In the genomic region with DNA sequence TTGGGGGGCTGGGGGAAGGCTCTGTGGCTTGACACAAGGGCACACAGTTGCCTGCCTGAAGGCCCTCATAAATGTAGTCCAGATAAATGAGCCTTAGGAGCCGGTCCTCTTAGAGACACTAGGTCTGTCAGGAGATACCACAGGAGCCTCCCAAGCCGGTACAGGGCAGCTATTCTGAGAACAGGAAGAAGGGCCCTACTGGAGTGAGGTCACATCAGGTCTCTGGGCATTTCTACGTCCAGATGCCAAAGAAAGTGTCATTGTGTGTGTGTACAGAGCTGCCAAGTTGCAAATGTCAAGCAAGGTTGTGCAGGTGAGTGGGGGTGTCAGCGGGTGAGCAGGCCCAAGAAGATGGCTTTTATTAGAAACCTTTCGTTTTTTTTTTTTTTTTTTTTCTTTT, we compare ENCODE assay signal across 23 mouse cellular contexts. TPM values are rescaled to one million over a fixed set of nuclear protein-coding genes. Genes with fewer than 3 reads are reported as not detected.
DNase-seq lines count a peak whose midpoint lies in the region; ATAC-seq and TF ChIP-seq lines count a peak whose summit lies in the region.
"Had no signal": no experiment of that assay in that cellular context is flagged by ENCODE, and none has a peak within 500 bp of the region (broad histone marks: within the 10 kb centered on the region; RNA-seq: fewer than 3 reads in every experiment).

No protein-coding gene starts in this region.

- 55% methylated on average over 5 of the region's 5 CpGs for whole genome bisulfite sequencing in kidney, adult 2 months
- 50% methylated on average over 5 of the region's 5 CpGs for WGBS in kidney, embryonic 14.5 days
- 31% methylated on average over 5 of the region's 5 CpGs for WGBS in heart, postnatal 0 days

- peak; percentile 67 for DNase-seq in gastrocnemius, adult 2 months
- DNase-seq in gastrocnemius, postnatal 4 days (ENCODE audit: low spot score in 2 of 2) = no peak
- peak; percentile 73 for DNase-seq in kidney, adult 2 months
- DNase-seq in CH12.LX (ENCODE audit: extremely low read depth) = no peak
- no peak for DNase-seq in heart, postnatal 0 days (ENCODE audit: low spot score)
- no peak for DNase-seq in natural killer cell, adult 2 months (ENCODE audit: low spot score in 2 of 2)
- DNase-seq: adrenal gland, postnatal 36 days; cerebellum, postnatal 14 days; embryo, embryonic 11 days; layer of hippocampus, postnatal 36 days; liver; lung, adult 18-20 months; thymus, postnatal 14 days had no signal

- 0 out of 2 replicates have a peak, but pooled peaks cover 2% of the 10 kb centered on the region for H3K4me1 ChIP-seq in kidney, adult 2 months (ENCODE audit: control insufficient read depth, insufficient read depth, low read length)
- peaks cover 4% of the 10 kb centered on the region; the same call in 1 of the 2 replicates for H3K4me1 ChIP-seq in kidney, embryonic 14.5 days (ENCODE audit: control insufficient read depth, insufficient read depth, low read length)
- H3K4me1 ChIP-seq in CH12.LX (ENCODE audit: control insufficient read depth in 1 of 2, insufficient read depth in 2 of 2) = peaks cover 0 to 5% of the 10 kb centered on the region in 2 experiments; a peak in 1 of 4 replicates
- peaks cover 26% of the 10 kb centered on the region for H3K4me1 ChIP-seq in heart, postnatal 0 days (ENCODE audit: control insufficient read depth, insufficient read depth)

- TF ChIP-seq RAD21 in CH12.LX (IDR thresholded peaks at IDR 0.05; ENCODE audit: low read depth, low read length) = no peak

- dilution Hi-C loops in CH12.LX (cut with MboI; ENCODE audit: extremely low pct_ligation_motif_present, extremely low pct_unique_long_range_greater_than_20kb, low sequenced_read_pairs) = no loop called here

- no peaks in the 10 kb centered on the region for H3K9me3 ChIP-seq in kidney, embryonic 14.5 days (ENCODE audit: control insufficient read depth, low read length)
- no peaks in the 10 kb centered on the region for H3K9me3 ChIP-seq in CH12.LX (replicated peaks; ENCODE audit: low read length)
- H3K9me3 ChIP-seq in heart, postnatal 0 days (replicated peaks; ENCODE audit: control insufficient read depth, low read length) = no peaks in the 10 kb centered on the region
- H3K9me3 ChIP-seq: embryonic facial prominence, embryonic 15.5 days; forebrain, embryonic 10.5 days; heart, embryonic 13.5 days; midbrain, embryonic 15.5 days had no signal

- H3K27me3 ChIP-seq in kidney, adult 2 months (replicated peaks; ENCODE audit: control insufficient read depth, insufficient read depth, low read length) = 0 out of 2 replicates have a peak, but pooled peaks cover 2% of the 10 kb centered on the region
- peaks cover 6% of the 10 kb centered on the region for H3K27me3 ChIP-seq in kidney, embryonic 14.5 days (ENCODE audit: control insufficient read depth, insufficient read depth, low read length)
- H3K27me3 ChIP-seq in CH12.LX (replicated peaks) = peaks cover 6% of the 10 kb centered on the region
- peaks cover 11% of the 10 kb centered on the region; the same call in 1 of the 2 replicates for H3K27me3 ChIP-seq in heart, postnatal 0 days (ENCODE audit: control insufficient read depth, insufficient read depth, low read length)
- H3K27me3 ChIP-seq: Patski had no signal

- no peak for TF ChIP-seq POLR2A in kidney, adult 2 months (IDR thresholded peaks at IDR 0.05; ENCODE audit: low read depth, low read length)
- no peak for TF ChIP-seq POLR2A in CH12.LX (IDR thresholded peaks at IDR 0.05; ENCODE audit: low read depth, low read length)

- no peak overlapping the region for H3K4me2 ChIP-seq in kidney, embryonic 14.5 days (replicated peaks; ENCODE audit: low read depth, low read length)
- H3K4me2 ChIP-seq in CH12.LX (ENCODE audit: insufficient read depth, low read depth, poor library complexity, severe bottlenecking) = no peak overlapping the region
- no peak overlapping the region for H3K4me2 ChIP-seq in heart, postnatal 0 days (ENCODE audit: low read depth, low read length)

- peak overlapping the region; percentile 3 for H3K4me3 ChIP-seq in gastrocnemius, adult 2 months
- H3K4me3 ChIP-seq in kidney, adult 2 months (ENCODE audit: insufficient read depth, low read depth, low read length) = no peak overlapping the region
- no peak overlapping the region for H3K4me3 ChIP-seq in kidney, embryonic 14.5 days (ENCODE audit: low read length)
- no peak overlapping the region for H3K4me3 ChIP-seq in CH12.LX (replicated peaks in 1 of 3; ENCODE audit: low read depth in 2 of 3, low read length in 2 of 3, poor library complexity in 1 of 3)
- H3K4me3 ChIP-seq in heart, postnatal 0 days (ENCODE audit: low read depth, low read length) = no peak overlapping the region

- H3K36me3 ChIP-seq in kidney, adult 2 months (ENCODE audit: control insufficient read depth, insufficient read depth, low read length) = no peaks in the 10 kb centered on the region
- H3K36me3 ChIP-seq in kidney, embryonic 14.5 days (ENCODE audit: control insufficient read depth, insufficient read depth, low read length) = no peaks in the 10 kb centered on the region
- no peaks in the 10 kb centered on the region for H3K36me3 ChIP-seq in CH12.LX (replicated peaks in 1 of 2; ENCODE audit: control insufficient read depth in 1 of 2, insufficient read depth in 1 of 2, low read length in 1 of 2)
- H3K36me3 ChIP-seq in heart, postnatal 0 days (replicated peaks; ENCODE audit: control insufficient read depth, insufficient read depth, low read length) = no peaks in the 10 kb centered on the region
- H3K36me3 ChIP-seq: embryonic facial prominence, embryonic 15.5 days; forebrain, embryonic 10.5 days; heart, embryonic 13.5 days; midbrain, embryonic 15.5 days had no signal

- intact Hi-C loops in gastrocnemius, adult 2 months (cut with DNase I) = no loop called here

- no peak overlapping the region for H3K9ac ChIP-seq in kidney, embryonic 14.5 days (ENCODE audit: low read depth, low read length)
- no peak overlapping the region for H3K9ac ChIP-seq in CH12.LX (ENCODE audit: insufficient read depth, low read depth)
- no peak overlapping the region for H3K9ac ChIP-seq in heart, postnatal 0 days (replicated peaks; ENCODE audit: low read depth, low read length)
- H3K9ac ChIP-seq: embryonic facial prominence, embryonic 15.5 days had no signal

- no peak for TF ChIP-seq EP300 in CH12.LX (IDR thresholded peaks at IDR 0.05; ENCODE audit: low read length)
- TF ChIP-seq EP300 in heart, postnatal 0 days (IDR thresholded peaks at IDR 0.05; ENCODE audit: low read depth) = no peak

- H3K27ac ChIP-seq in gastrocnemius, adult 2 months = peak overlapping the region; percentile 82
- H3K27ac ChIP-seq in kidney, adult 2 months (ENCODE audit: insufficient read depth, low read depth, low read length) = peak overlapping the region; percentile 68
- H3K27ac ChIP-seq in kidney, embryonic 14.5 days (ENCODE audit: low read depth, low read length) = no peak overlapping the region
- no peak overlapping the region for H3K27ac ChIP-seq in CH12.LX (ENCODE audit: insufficient read depth, low read depth)
- peak overlapping the region; percentile 51; the same call in 1 of the 2 replicates for H3K27ac ChIP-seq in heart, postnatal 0 days (ENCODE audit: low read depth)
- H3K27ac ChIP-seq: embryonic facial prominence, embryonic 15.5 days; heart, embryonic 13.5 days; midbrain, embryonic 15.5 days had no signal

- H3K79me2 ChIP-seq in CH12.LX (replicated peaks; ENCODE audit: control insufficient read depth, extremely low read depth, insufficient read depth, poor library complexity, severe bottlenecking) = no peaks in the 10 kb centered on the region

- in situ Hi-C loops in CH12.LX (cut with MboI; ENCODE audit: low pct_ligation_motif_present, low pct_unique_long_range_greater_than_20kb, low sequenced_read_pairs) = no loop called here

- ATAC-seq in kidney, embryonic 14.5 days (ENCODE audit: low FRiP score, low TSS enrichment) = no peak
- ATAC-seq in heart, postnatal 0 days (ENCODE audit: insufficient read depth, low read depth) = peak; percentile 52; the same call in 1 of the 2 replicates
- no peak for ATAC-seq in CD4-positive, CD25-positive, alpha-beta regulatory T cell, adult 4 months
- ATAC-seq: activated CD4-positive, CD25-positive, alpha-beta regulatory T cell, adult 4 months; midbrain, embryonic 15.5 days; Patski had no signal

- TF ChIP-seq CTCF in gastrocnemius, adult 2 months (IDR thresholded peaks at IDR 0.05) = no peak
- no peak for TF ChIP-seq CTCF in kidney, adult 2 months (conservative IDR thresholded peaks at IDR 0.05; ENCODE audit: insufficient read depth, insufficient read length, low read depth, low read length)
- no peak for TF ChIP-seq CTCF in CH12.LX (conservative IDR thresholded peaks at IDR 0.05 in 1 of 2, IDR thresholded peaks at IDR 0.05 in 1 of 2; ENCODE audit: low read depth in 2 of 2, low read length in 2 of 2)
- no peak for TF ChIP-seq CTCF in heart, postnatal 0 days (IDR thresholded peaks at IDR 0.05; ENCODE audit: low read depth)

RNA-seq across cellular contexts. Expression of a gene that starts 28.7 kb away (rescaled TPM):
- 100 to 1,000 TPM; 274 to 394 TPM for total RNA-seq in gastrocnemius, adult 2 months (2021)
- total RNA-seq in gastrocnemius, postnatal 4 days (2021) = 10 to 100 TPM; 82.5 to 91.1 TPM
- 26.4 and 46.5 TPM in 2 replicates for polyA plus RNA-seq in kidney, adult 2 months (2012; rRNA removed)
- not detected in 2 replicates for polyA plus RNA-seq in kidney, embryonic 14.5 days (2014; fragmentation: Nextera tagmentation; extraction: Ambion mirVana)
- total RNA-seq in CH12.LX (2012; rRNA removed) (0.46 and 1.3 TPM in 2 replicates), CH12.LX (2014; rRNA removed) (not detected in 2 replicates)
- polyA plus RNA-seq in CH12.LX (2012; ENCODE audit: insufficient read length, low read depth) = 0.97 and 6.0 TPM in 2 replicates
- total RNA-seq in heart, postnatal 0 days (2014; rRNA removed; ENCODE audit: low replicate concordance) = 45.0 and 46.6 TPM in 2 replicates
- polyA plus RNA-seq in heart, postnatal 0 days (2015; fragmentation: Nextera tagmentation; extraction: Ambion mirVana) = 6.7 and 7.9 TPM in 2 replicates
- not detected for polyA plus RNA-seq in CD4-positive, CD25-positive, alpha-beta regulatory T cell, adult 4 months (2017; shearing (Covaris generic))
- polyA plus RNA-seq: activated CD4-positive, CD25-positive, alpha-beta regulatory T cell, adult 4 months; forebrain, embryonic 10.5 days; hindbrain, embryonic 11.5 days; midbrain, embryonic 15.5 days; stomach, embryonic 14.5 days had no signal

RNA-seq across cellular contexts. Expression of a gene that starts 41.4 kb away (rescaled TPM):
- total RNA-seq in gastrocnemius, adult 2 months (2021) = 1 to 10 TPM; 2.6 to 7.6 TPM
- 10 to 100 TPM; 12.0 to 12.9 TPM for total RNA-seq in gastrocnemius, postnatal 4 days (2021)
- 8.0 and 10.3 TPM in 2 replicates for polyA plus RNA-seq in kidney, adult 2 months (2012; rRNA removed)
- polyA plus RNA-seq in kidney, embryonic 14.5 days (2014; fragmentation: Nextera tagmentation; extraction: Ambion mirVana) = 19.5 and 26.0 TPM in 2 replicates
- total RNA-seq in CH12.LX (2012; rRNA removed) (133 and 143 TPM in 2 replicates), CH12.LX (2014; rRNA removed) (157 and 162 TPM in 2 replicates)
- polyA plus RNA-seq in CH12.LX (2012; ENCODE audit: insufficient read length, low read depth) = 136 and 140 TPM in 2 replicates
- total RNA-seq in heart, postnatal 0 days (2014; rRNA removed; ENCODE audit: low replicate concordance) = 0.66 and 26.8 TPM in 2 replicates
- 38.7 and 40.1 TPM in 2 replicates for polyA plus RNA-seq in heart, postnatal 0 days (2015; fragmentation: Nextera tagmentation; extraction: Ambion mirVana)
- 10 to 100 TPM; 56.7 to 64.5 TPM for polyA plus RNA-seq in CD4-positive, CD25-positive, alpha-beta regulatory T cell, adult 4 months (2017; shearing (Covaris generic))
- polyA plus RNA-seq: Patski had no signal

RNA-seq across cellular contexts. Expression of a gene that starts 46.7 kb away (rescaled TPM):
- total RNA-seq in gastrocnemius, adult 2 months (2021) = 1 to 10 TPM; 2.2 to 3.0 TPM
- 1 to 10 TPM; 7.6 to 8.5 TPM for total RNA-seq in gastrocnemius, postnatal 4 days (2021)
- polyA plus RNA-seq in kidney, adult 2 months (2012; rRNA removed) = 21.8 and 25.0 TPM in 2 replicates
- 3.9 and 9.8 TPM in 2 replicates for polyA plus RNA-seq in kidney, embryonic 14.5 days (2014; fragmentation: Nextera tagmentation; extraction: Ambion mirVana)
- total RNA-seq in CH12.LX (2012; rRNA removed) = 31.4 and 33.5 TPM in 2 replicates
- total RNA-seq in CH12.LX (2014; rRNA removed) = 24.4 and 25.9 TPM in 2 replicates
- 54.9 and 74.5 TPM in 2 replicates for polyA plus RNA-seq in CH12.LX (2012; ENCODE audit: insufficient read length, low read depth)
- 11.4 and 13.4 TPM in 2 replicates for total RNA-seq in heart, postnatal 0 days (2014; rRNA removed; ENCODE audit: low replicate concordance)
- polyA plus RNA-seq in heart, postnatal 0 days (2015; fragmentation: Nextera tagmentation; extraction: Ambion mirVana) = 13.3 and 14.3 TPM in 2 replicates
- polyA plus RNA-seq in CD4-positive, CD25-positive, alpha-beta regulatory T cell, adult 4 months (2017; shearing (Covaris generic)) = 10 to 100 TPM; 83.1 to 93.7 TPM
- polyA plus RNA-seq: Patski had no signal

Comparison
In these comparisons a context has a peak if more than half of its experiments do, and no peak if none do; other contexts are left out.
1. DNase-seq: peak in gastrocnemius, adult 2 months (single experiment) and kidney, adult 2 months (single experiment); none in gastrocnemius, postnatal 4 days (0 of 2), CH12.LX (single experiment), heart, postnatal 0 days (single experiment) and natural killer cell, adult 2 months (0 of 2).
2. H3K27ac ChIP-seq: peak in gastrocnemius, adult 2 months (single experiment), kidney, adult 2 months (single experiment) and heart, postnatal 0 days (single experiment); none in kidney, embryonic 14.5 days (single experiment) and CH12.LX (single experiment).